Mouse (Mus musculus) liver (tissue): ENCODE results near the gene Auts2.

Source experiments
- DNase-seq: peaks from one replicate; pipeline ENCODE4 v3.0.0-alpha.2; 2020; ENCODE audit warnings: mixed read lengths

Gene Auts2

DNA sequence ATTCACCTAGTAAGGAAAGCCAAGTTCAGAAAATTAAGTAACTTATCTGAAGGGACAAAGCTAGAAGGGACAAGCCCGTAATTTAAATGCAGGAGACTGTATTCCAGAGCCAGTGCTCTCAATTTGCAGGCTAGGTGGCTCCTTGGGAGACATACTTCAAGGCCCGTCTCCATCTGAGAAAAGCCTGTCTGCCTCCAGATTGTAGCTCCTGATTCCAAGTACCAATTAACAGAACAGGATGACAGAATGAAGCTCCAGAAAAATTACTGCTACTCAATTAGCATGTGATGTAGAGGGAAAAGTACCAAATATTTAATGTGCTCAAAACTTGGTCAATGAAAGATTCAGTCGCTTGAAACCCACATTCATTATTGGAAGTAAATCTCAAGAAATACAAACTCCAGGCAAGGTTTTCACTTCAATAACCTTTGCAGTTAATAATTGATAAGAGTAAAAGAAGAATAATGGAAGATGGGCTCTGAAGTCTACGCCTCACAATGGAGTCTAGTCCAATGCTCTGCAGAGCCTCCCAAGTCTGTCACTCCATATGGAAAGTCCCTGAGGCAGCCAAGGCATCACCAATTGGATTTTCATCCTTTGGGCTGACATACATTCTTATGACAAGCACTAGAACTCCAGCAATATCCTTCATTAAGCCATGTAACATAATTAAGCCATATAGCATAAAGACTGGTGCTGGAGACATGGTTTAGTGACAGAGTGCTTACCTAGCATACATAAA is 97.8 kb downstream of the Auts2 start:
- no peak for DNase-seq

- no peak for DNase-seq
These were observed 100.2 kb downstream of the Auts2 start for GRCm38 (mm10) chr5:132442948-132443347.

DNA sequence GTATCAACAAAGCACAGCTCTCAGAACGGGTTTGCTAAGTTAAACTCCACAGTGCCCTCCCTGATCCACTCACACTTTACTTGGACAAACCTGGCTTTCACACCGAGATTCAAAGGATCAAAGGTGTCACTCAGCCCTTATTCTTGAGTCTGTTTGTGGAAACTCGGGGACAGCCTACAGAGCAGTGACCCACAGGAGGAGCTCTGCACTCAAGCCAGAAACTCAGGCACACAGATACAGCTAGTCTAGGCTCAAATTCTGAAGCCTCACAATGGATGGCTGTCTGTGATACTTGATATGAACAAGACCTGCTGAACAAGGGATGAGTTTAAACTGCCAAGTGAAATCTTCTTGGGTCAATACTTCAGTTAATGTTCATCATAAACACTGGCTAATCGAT is 104.7 kb downstream of the Auts2 start:
- no peak for DNase-seq

DNA sequence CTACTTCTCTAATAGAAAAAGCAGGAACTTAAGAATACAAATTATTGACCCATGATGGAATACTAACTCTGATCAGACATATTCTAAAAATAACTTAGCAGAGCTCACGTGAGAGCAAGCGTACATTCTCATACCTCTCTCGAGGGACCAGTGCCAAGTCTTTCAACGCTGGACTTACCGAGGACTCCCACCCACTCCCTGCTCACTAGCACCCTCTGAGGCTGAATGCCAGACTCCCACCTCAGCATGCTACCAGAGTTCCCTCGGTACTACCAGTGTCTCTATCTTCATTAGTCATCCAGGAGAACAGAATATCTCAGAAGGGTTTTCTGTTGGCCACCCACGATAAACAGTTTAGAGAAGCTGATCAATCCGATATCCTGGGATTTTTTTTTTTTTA is 105.2 kb downstream of the Auts2 start:
- no peak for DNase-seq

DNA sequence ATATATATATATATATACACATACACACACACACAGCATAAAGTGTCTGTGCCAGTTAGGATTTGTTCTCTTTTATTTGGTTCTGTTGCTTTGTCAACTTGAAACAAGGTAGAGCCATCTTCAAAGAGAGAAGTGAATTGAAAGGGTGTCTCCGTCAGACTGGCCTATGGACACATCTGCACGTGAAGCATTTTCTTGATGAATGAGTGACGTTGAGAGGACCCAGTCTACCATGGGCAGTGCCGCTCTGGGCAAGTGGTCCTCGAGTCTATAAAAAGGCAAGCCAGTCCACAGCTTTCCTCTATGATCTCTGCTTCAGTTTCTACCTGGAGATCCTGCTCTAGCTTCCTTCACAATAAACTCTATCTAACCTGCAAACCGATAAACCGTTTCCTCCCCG is 105.7 kb downstream of the Auts2 start:
- DNase-seq, result no peak

DNA sequence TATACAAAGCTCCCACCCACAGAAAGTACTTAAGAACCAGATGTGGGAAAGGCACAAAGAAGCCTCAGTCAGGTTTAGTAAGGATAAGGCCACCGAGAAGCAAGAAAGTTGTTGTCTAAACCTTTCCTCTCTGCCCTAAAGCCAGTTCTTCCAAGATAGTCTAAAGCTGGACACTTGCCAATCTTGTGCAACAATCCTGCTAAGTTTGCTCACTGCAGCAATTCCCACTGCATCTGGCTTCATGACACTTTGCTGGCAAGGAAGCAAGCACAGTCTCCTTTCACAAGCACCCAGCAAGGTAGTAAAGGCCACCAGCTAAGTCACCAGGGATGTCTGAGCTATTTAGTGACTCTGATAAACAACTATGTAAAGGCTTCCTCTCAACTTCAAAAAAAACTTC is 106.2 kb downstream of the Auts2 start:
- no peak for DNase-seq

DNA sequence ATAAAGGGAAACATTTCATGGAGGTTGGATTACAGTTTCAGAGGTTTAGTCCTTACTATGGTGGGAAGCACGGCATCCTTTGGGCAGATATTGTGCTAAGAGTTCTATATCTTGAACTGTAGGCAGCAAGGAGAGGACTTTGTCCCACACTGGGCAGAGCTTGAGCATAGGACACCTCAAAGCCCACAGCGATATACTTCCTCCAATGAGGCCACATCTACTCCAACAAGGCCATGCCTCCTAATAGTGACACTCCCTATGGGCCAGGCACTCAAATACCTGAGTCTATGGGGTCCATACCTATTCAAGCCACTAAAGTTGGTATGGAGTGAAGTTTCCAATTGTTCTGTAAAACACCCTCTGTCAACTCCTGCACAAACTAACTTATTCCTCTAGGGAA is 106.7 kb downstream of the Auts2 start:
- DNase-seq, result no peak

DNA sequence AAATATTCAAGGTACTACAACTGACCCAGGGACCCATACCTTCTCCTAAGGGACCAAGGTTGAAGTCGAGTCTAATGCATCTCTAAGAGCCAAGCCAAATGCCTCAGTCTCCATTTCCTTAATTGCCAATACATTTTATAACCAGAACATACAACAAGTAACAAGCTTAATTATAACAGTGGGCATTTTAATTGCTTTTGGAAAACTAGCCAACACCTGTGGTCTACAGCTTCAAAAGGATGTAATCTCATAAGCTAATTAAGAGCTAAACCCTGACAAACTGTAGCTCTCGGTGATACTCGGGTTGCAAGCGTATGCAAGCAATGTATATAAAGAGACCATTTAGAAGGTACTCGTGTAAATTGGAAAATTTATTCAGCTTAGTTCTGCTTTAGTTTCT is 107.7 kb downstream of the Auts2 start:
- DNase-seq, result no peak

DNA sequence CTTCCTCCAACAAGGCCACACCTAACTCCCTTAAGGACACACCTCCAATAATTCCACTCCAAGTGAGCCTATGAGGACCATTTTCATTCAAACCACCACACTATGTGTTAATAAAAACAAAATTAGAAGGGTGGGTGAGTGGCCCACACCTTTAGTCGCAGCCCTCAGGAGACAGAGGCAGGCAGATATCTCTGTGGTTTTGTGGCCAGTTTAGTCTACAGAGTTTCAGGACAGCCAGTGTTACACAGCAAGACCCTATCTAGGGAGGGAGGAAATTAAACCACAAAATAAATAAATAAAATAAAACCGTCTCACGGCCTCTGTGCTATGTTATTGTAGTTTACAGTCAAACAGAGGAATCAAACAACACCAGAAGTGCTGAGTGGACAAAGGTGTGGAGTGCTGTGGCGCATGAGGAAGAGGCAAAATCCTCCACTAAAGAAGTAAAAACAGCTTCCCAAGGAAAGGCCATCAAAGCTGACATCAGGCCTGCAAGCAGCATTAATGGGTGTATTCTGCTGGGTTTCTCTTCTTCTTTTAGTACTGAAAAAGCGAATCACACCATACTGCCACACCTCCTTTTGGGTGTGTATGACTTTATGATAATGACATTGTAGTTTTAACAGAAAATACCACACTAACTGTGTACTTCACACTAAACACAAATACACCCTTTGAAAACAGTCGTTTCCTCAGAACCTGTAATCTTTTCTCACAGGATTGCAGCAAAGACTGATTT is 109.6 kb downstream of the Auts2 start:
- no peak for DNase-seq

DNA sequence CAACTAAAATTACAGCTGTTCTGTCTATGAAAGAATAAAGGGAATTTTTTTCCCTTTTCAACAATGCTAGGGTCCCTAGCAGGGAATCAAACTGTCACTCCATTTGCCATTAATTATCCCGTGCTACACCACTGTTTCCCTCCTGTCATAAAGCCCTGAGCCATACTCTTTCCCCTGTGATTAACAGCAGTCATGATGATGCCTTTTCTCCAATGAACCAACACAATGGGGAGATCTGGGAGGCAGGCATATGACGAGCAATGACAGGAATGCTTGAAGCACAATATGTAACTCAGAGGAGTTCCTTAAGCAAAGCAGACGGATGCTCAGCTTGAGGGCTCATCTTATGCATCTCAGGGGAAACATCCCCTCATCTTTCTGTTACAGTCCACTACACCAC is 113.8 kb downstream of the Auts2 start:
- no peak for DNase-seq

DNA sequence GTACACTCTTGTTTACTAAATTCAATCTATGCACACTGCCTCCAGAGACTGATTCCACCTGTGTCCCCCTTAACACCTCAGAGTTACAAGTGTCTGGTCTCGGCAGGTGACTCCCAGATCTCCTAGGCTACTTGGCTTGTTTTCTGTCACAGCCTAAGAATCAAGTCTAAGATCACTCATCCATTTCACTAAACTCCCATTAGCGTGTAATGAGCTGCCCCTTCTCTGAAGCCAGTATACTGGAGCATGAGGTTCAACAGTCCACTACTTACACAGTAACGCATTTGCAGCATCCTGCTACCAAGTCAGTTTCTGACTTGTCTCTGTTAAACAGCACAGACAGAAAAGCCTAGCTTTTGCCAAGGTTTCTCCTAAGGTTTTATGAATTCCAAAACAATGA is 116.8 kb downstream of the Auts2 start:
- DNase-seq, result no peak

- no peak for DNase-seq
These were observed 117.3 kb downstream of the Auts2 start for GRCm38 (mm10) chr5:132425792-132426309.

GRCm38 (mm10) chr5:132410338-132410852 is 132.7 kb downstream of the Auts2 start:
- DNase-seq, result no peak

DNA sequence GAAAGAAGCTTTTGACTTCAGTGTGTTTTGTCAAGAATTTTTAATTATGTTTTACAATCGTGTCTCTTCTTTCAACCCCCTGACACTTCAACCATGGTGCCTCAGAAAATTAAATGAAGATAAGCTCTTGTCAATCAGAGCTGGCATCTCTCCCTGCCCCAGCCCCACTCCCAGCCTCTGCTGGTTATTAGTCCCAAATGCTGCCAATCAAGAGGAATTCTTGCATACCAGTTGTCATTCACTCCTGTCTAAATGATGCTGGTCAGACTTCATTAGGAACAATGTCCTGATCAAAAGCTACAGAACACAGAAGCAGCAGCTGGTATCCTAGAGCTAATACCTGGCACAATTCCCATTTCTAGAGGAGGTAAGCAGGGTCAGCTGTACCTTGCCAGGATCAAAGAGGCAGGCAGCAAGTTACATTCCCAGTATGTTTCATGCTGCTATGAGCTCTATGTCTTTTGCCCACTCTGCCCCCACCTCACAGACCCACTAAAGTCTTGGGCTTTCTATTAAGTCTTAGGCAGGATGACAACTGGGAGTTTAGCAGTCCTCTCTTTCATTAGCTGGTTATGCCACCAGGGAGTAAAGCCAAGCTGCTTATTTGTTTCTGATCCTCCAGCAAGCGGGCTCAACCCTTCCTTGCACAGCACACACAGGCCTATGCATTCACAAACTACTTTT is 134.1 kb downstream of the Auts2 start:
- DNase-seq, result no peak

GRCm38 (mm10) chr5:132400556-132400955 is 142.6 kb downstream of the Auts2 start:
- DNase-seq, result no peak

DNA sequence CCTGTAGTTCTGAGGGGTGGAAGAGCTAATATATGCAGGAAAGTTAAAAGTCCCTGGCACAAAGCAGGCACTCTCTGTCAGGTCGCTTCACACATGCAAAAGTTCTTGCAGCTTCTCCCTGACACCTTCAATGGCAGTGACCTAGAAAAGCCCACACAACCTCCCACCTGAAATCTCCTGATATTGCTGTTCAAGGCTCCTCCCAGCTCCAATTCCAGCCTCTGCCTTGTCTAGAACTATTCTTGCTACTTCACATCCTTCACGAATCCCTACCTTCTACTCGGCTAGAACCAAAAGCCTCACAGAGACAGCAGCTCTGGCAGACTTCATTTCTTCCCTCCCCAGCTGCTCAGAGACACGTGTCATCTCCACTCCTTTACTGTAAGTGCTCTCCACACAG is 143.7 kb downstream of the Auts2 start:
- DNase-seq, result no peak

- no peak for DNase-seq
These were observed 147.2 kb downstream of the Auts2 start for GRCm38 (mm10) chr5:132395922-132396321.

GRCm38 (mm10) chr5:132394800-132395575 is 148.2 kb downstream of the Auts2 start:
- no peak for DNase-seq

GRCm38 (mm10) chr5:132391831-132392763 is 151.0 kb downstream of the Auts2 start:
- no peak for DNase-seq

- no peak for DNase-seq
These were observed 154.4 kb downstream of the Auts2 start for GRCm38 (mm10) chr5:132388746-132389145.

- DNase-seq, result no peak
These were observed 157.8 kb downstream of the Auts2 start for GRCm38 (mm10) chr5:132385244-132385855.
